Mouse (Mus musculus) left cerebral cortex, adult 9 months (tissue): Measurements from ENCODE around the gene Tex45.

Source experiments
- DNase-seq, 2 experiments: peaks; one replicate each; pipeline ENCODE4 v3.0.0; 2022; ENCODE audit warnings: low spot score in 2 of 2

The Tex45 gene

GRCm38 (mm10) chr8:3470562-3470961 is at the start of gene Tex45:
TSS of gene Tex45 (plus strand) at chr8:3470862.
- DNase-seq = no peak

GRCm38 (mm10) chr8:3421507-3421906 is 49.2 kb upstream of the Tex45 start:
- DNase-seq = no peak

- DNase-seq = no peak
Observed at GRCm38 (mm10) chr8:3425217-3425616, 45.4 kb upstream of the Tex45 start.

- DNase-seq = no peak
Observed at GRCm38 (mm10) chr8:3426211-3426610, 44.5 kb upstream of the Tex45 start.

- DNase-seq = no peak
Observed at GRCm38 (mm10) chr8:3428426-3428825, 42.2 kb upstream of the Tex45 start.

GRCm38 (mm10) chr8:3429966-3430365 is 40.7 kb upstream of the Tex45 start:
- no peak for DNase-seq

GRCm38 (mm10) chr8:3431113-3431512 is 39.5 kb upstream of the Tex45 start:
- no peak for DNase-seq

- no peak for DNase-seq
Observed at GRCm38 (mm10) chr8:3436492-3436891, 34.2 kb upstream of the Tex45 start.

GRCm38 (mm10) chr8:3439510-3439909 is 31.2 kb upstream of the Tex45 start:
- no peak for DNase-seq

- DNase-seq = no peak
Observed at GRCm38 (mm10) chr8:3449226-3449625, 21.4 kb upstream of the Tex45 start.

GRCm38 (mm10) chr8:3450670-3451069 is 20.0 kb upstream of the Tex45 start:
- DNase-seq = no peak

GRCm38 (mm10) chr8:3451992-3452391 is 18.7 kb upstream of the Tex45 start:
- no peak for DNase-seq

GRCm38 (mm10) chr8:3463248-3463647 is 7.4 kb upstream of the Tex45 start:
- DNase-seq = no peak

GRCm38 (mm10) chr8:3464309-3464708 is 6.4 kb upstream of the Tex45 start:
- no peak for DNase-seq

- DNase-seq = peak; percentile 64 to 89
Observed at GRCm38 (mm10) chr8:3467006-3467885, 3.4 kb upstream of the Tex45 start, which contains the start of gene Pex11g. TSS of gene Pex11g (minus strand) at chr8:3467680.

- DNase-seq = no peak
Observed at GRCm38 (mm10) chr8:3467886-3468545, 2.6 kb upstream of the Tex45 start.

- no peak for DNase-seq
Observed at GRCm38 (mm10) chr8:3468838-3469237, 1.8 kb upstream of the Tex45 start.

- no peak for DNase-seq
Observed at GRCm38 (mm10) chr8:3475715-3476429, 5.2 kb downstream of the Tex45 start.

GRCm38 (mm10) chr8:3480221-3480785 is 9.6 kb downstream of the Tex45 start:
- no peak for DNase-seq

- no peak for DNase-seq
Observed at GRCm38 (mm10) chr8:3481605-3482004, 10.9 kb downstream of the Tex45 start.

GRCm38 (mm10) chr8:3482240-3482740 is 11.6 kb downstream of the Tex45 start:
- no peak for DNase-seq

GRCm38 (mm10) chr8:3483546-3483945 is 12.9 kb downstream of the Tex45 start:
- DNase-seq = no peak
